Mouse (Mus musculus) liver, adult (tissue): ENCODE measurements around the gene Tmem218.

Experiments used
- GATA4 ChIP-seq: IDR thresholded peaks from 2 replicates; pipeline ENCODE4 v1.6.1; 2014; ENCODE audit warnings: mild to moderate bottlenecking, low read length; ENCODE audit not compliant: insufficient replicate concordance

Tmem218 gene

GRCm38 (mm10) chr9:37207929-37208411 lies at the start of gene Tmem218:
Gene Tmem218, plus strand, starts transcription at chr9:37208223.
- TF ChIP-seq GATA4 = no peak

- no peak for TF ChIP-seq GATA4
These were observed 47.3 kb upstream of the Tmem218 start for GRCm38 (mm10) chr9:37160686-37161085.

- no peak for TF ChIP-seq GATA4
These were observed 41.1 kb upstream of the Tmem218 start for GRCm38 (mm10) chr9:37166899-37167298.

- TF ChIP-seq GATA4 = no peak
These were observed 34.6 kb upstream of the Tmem218 start for GRCm38 (mm10) chr9:37173376-37173775.

GRCm38 (mm10) chr9:37176002-37176401 lies 32.0 kb upstream of the Tmem218 start:
- peak; percentile 54; the same call in 1 of the 2 replicates for TF ChIP-seq GATA4

- no peak for TF ChIP-seq GATA4
These were observed 30.9 kb upstream of the Tmem218 start for GRCm38 (mm10) chr9:37177107-37177506.

- no peak for TF ChIP-seq GATA4
These were observed 30.5 kb upstream of the Tmem218 start for GRCm38 (mm10) chr9:37177551-37177950.

GRCm38 (mm10) chr9:37178911-37179310 lies 29.1 kb upstream of the Tmem218 start:
- TF ChIP-seq GATA4 = no peak

GRCm38 (mm10) chr9:37179596-37179995 lies 28.4 kb upstream of the Tmem218 start:
- no peak for TF ChIP-seq GATA4

- TF ChIP-seq GATA4 = no peak
These were observed 26.4 kb upstream of the Tmem218 start for GRCm38 (mm10) chr9:37181596-37181995.

- no peak for TF ChIP-seq GATA4
These were observed 24.8 kb upstream of the Tmem218 start for GRCm38 (mm10) chr9:37183176-37183575.

GRCm38 (mm10) chr9:37187407-37187806 lies 20.6 kb upstream of the Tmem218 start:
- TF ChIP-seq GATA4 = no peak

- no peak for TF ChIP-seq GATA4
These were observed 20.0 kb upstream of the Tmem218 start for GRCm38 (mm10) chr9:37188024-37188423.

GRCm38 (mm10) chr9:37197067-37197466 lies 11.0 kb upstream of the Tmem218 start:
- TF ChIP-seq GATA4 = no peak

- no peak for TF ChIP-seq GATA4
These were observed 7.6 kb upstream of the Tmem218 start for GRCm38 (mm10) chr9:37200414-37200813.

GRCm38 (mm10) chr9:37203884-37204283 lies 4.1 kb upstream of the Tmem218 start:
- no peak for TF ChIP-seq GATA4

- no peak for TF ChIP-seq GATA4
These were observed 5.2 kb downstream of the Tmem218 start for GRCm38 (mm10) chr9:37213060-37213738.
